Mouse (Mus musculus): Measurements from ENCODE around the gene Dmxl2. TPM values are rescaled to one million over a fixed set of nuclear protein-coding genes. Genes with fewer than 3 reads are reported as not detected.

Gene Dmxl2
- polyA plus RNA-seq, 1 experiment from 2014 or later = 8.8 TPM

Other genes with a start within 250 kb of the Dmxl2 start
- gene Cyp19a1, start 233.5 kb downstream of the Dmxl2 start, polyA plus RNA-seq (2014; fragmentation: Nextera tagmentation; extraction: Ambion mirVana) = not detected in 2 replicates
- 0.17 and 0.25 TPM in 2 replicates for gene Gldn, start 215.1 kb downstream of the Dmxl2 start, polyA plus RNA-seq (2014; fragmentation: Nextera tagmentation; extraction: Ambion mirVana)
- not detected in 2 replicates for gene Sh2d7, start 37.4 kb upstream of the Dmxl2 start, polyA plus RNA-seq (2014; fragmentation: Nextera tagmentation; extraction: Ambion mirVana)
- gene Cib2, start 58.6 kb upstream of the Dmxl2 start, polyA plus RNA-seq (2014; fragmentation: Nextera tagmentation; extraction: Ambion mirVana) = 17.6 and 20.2 TPM in 2 replicates
- 119 and 134 TPM in 2 replicates for gene Idh3a, start 84.7 kb upstream of the Dmxl2 start, polyA plus RNA-seq (2014; fragmentation: Nextera tagmentation; extraction: Ambion mirVana)
- 1.4 and 2.8 TPM in 2 replicates for gene Acsbg1, start 160.2 kb upstream of the Dmxl2 start, polyA plus RNA-seq (2014; fragmentation: Nextera tagmentation; extraction: Ambion mirVana)
- 4.2 and 4.7 TPM in 2 replicates for gene Dnaja4, start 197.2 kb upstream of the Dmxl2 start, polyA plus RNA-seq (2014; fragmentation: Nextera tagmentation; extraction: Ambion mirVana)
- 196 and 206 TPM in 2 replicates for gene Wdr61, start 232.9 kb upstream of the Dmxl2 start, polyA plus RNA-seq (2014; fragmentation: Nextera tagmentation; extraction: Ambion mirVana)

Measured in embryonic facial prominence, embryonic 11.5 days (tissue).